Comparison of ENCODE assay signal across 23 mouse cellular contexts in the genomic region with DNA sequence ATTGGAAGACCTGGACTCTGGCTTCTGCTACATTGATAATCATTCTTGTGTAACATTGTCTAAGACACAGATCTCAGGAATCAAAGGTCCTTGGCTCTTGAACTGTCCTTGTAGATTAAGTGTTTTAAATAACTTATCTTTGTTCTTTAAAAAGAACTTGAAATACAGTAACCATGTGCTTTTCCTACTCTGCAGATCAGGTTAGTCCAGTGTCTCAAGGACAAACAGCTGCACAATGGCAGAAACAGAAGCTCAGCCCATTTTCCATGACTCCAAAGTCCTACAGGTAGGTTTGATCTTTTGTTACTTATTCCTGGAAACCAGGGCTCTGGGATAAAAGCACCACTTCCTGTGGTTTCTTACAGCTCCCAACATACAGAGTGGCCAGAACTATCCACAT.
A peak's percentile ranks its signal among the peaks of the same experiment; 100 is the strongest.
DNase-seq lines count a peak whose midpoint lies in the region; ATAC-seq and TF ChIP-seq lines count a peak whose summit lies in the region.
"Had no signal": no experiment of that assay in that cellular context is flagged by ENCODE, and none has a peak within 500 bp of the region (broad histone marks: within the 10 kb centered on the region; RNA-seq: fewer than 3 reads in every experiment).

No protein-coding gene starts in this region.

- H3K27me3 ChIP-seq in kidney, adult 2 months (replicated peaks; ENCODE audit: control insufficient read depth, insufficient read depth, low read length): no peaks in the 10 kb centered on the region
- H3K27me3 ChIP-seq in intestine, embryonic 15.5 days (replicated peaks): no peaks in the 10 kb centered on the region
- no peaks in the 10 kb centered on the region for H3K27me3 ChIP-seq in intestine, postnatal 0 days (replicated peaks; ENCODE audit: control insufficient read depth, insufficient read depth, low read length)
- H3K27me3 ChIP-seq: embryonic facial prominence, embryonic 13.5 days; embryonic facial prominence, embryonic 15.5 days; forebrain, embryonic 12.5 days had no signal

- H3K27ac ChIP-seq in kidney, adult 2 months (ENCODE audit: insufficient read depth, low read depth, low read length): no peak overlapping the region
- H3K27ac ChIP-seq in intestine, embryonic 15.5 days: no peak overlapping the region
- peak overlapping the region; percentile 35; the same call in 1 of the 2 replicates for H3K27ac ChIP-seq in intestine, postnatal 0 days (ENCODE audit: low read depth, low read length)
- H3K27ac ChIP-seq: embryonic facial prominence, embryonic 13.5 days; embryonic facial prominence, embryonic 15.5 days; forebrain, embryonic 10.5 days; forebrain, embryonic 12.5 days had no signal

- H3K4me2 ChIP-seq in intestine, embryonic 15.5 days (replicated peaks): no peak overlapping the region
- H3K4me2 ChIP-seq in intestine, postnatal 0 days (replicated peaks; ENCODE audit: low read depth): no peak overlapping the region
- H3K4me2 ChIP-seq: embryonic facial prominence, embryonic 13.5 days; embryonic facial prominence, embryonic 15.5 days; forebrain, embryonic 12.5 days had no signal

- no peaks in the 10 kb centered on the region for H3K9me3 ChIP-seq in intestine, embryonic 15.5 days
- no peaks in the 10 kb centered on the region for H3K9me3 ChIP-seq in intestine, postnatal 0 days (ENCODE audit: control insufficient read depth)
- H3K9me3 ChIP-seq: embryonic facial prominence, embryonic 13.5 days; embryonic facial prominence, embryonic 15.5 days; forebrain, embryonic 10.5 days; forebrain, embryonic 12.5 days had no signal

- peak; percentile 92 for ATAC-seq in intestine, embryonic 15.5 days
- peak; percentile 96 for ATAC-seq in intestine, postnatal 0 days
- ATAC-seq: forebrain, embryonic 14.5 days; forebrain, embryonic 16.5 days had no signal

- H3K4me1 ChIP-seq in kidney, adult 2 months (ENCODE audit: control insufficient read depth, insufficient read depth, low read length): no peaks in the 10 kb centered on the region; the same call in 1 of the 2 replicates
- no peaks in the 10 kb centered on the region for H3K4me1 ChIP-seq in intestine, embryonic 15.5 days (replicated peaks)
- H3K4me1 ChIP-seq in intestine, postnatal 0 days (replicated peaks; ENCODE audit: control insufficient read depth, insufficient read depth, low read length): no peaks in the 10 kb centered on the region
- H3K4me1 ChIP-seq: embryonic facial prominence, embryonic 13.5 days; embryonic facial prominence, embryonic 15.5 days; forebrain, embryonic 10.5 days; forebrain, embryonic 12.5 days had no signal

- no peak overlapping the region for H3K9ac ChIP-seq in intestine, embryonic 15.5 days
- H3K9ac ChIP-seq in intestine, postnatal 0 days (ENCODE audit: low read depth, low read length): no peak overlapping the region
- H3K9ac ChIP-seq: embryonic facial prominence, embryonic 13.5 days; embryonic facial prominence, embryonic 15.5 days; forebrain, embryonic 12.5 days had no signal

- H3K36me3 ChIP-seq in kidney, adult 2 months (ENCODE audit: control insufficient read depth, insufficient read depth, low read length): no peaks in the 10 kb centered on the region
- no peaks in the 10 kb centered on the region for H3K36me3 ChIP-seq in intestine, embryonic 15.5 days
- no peaks in the 10 kb centered on the region for H3K36me3 ChIP-seq in intestine, postnatal 0 days (ENCODE audit: control insufficient read depth, insufficient read depth)
- H3K36me3 ChIP-seq: embryonic facial prominence, embryonic 13.5 days; embryonic facial prominence, embryonic 15.5 days; forebrain, embryonic 10.5 days; forebrain, embryonic 12.5 days had no signal

- no peak overlapping the region for H3K4me3 ChIP-seq in kidney, adult 2 months (ENCODE audit: insufficient read depth, low read depth, low read length)
- no peak overlapping the region for H3K4me3 ChIP-seq in intestine, embryonic 15.5 days (replicated peaks)
- no peak overlapping the region for H3K4me3 ChIP-seq in intestine, postnatal 0 days (ENCODE audit: low read depth, low read length)
- H3K4me3 ChIP-seq: embryonic facial prominence, embryonic 13.5 days; embryonic facial prominence, embryonic 15.5 days; erythroblast, embryonic 14.5 days; forebrain, embryonic 10.5 days; forebrain, embryonic 12.5 days had no signal

- peak; percentile 39 for DNase-seq in kidney, adult 2 months
- no peak for DNase-seq in kidney, adult 18-20 months
- DNase-seq in ovary, adult 18-20 months (ENCODE audit: low spot score): no peak
- DNase-seq: adrenal gland, adult 2 months; adrenal gland, postnatal 10 days; adrenal gland, postnatal 25 days; B cell, adult 2 months; cerebellum, adult 11 months; cerebellum, adult 18-20 months; cerebellum, adult 8-10 months; cerebellum, adult 9-11 months; cerebellum, postnatal 14 days; cerebellum, postnatal 36 days; embryo, embryonic 11 days had no signal

- TF ChIP-seq CTCF in kidney, adult 2 months (conservative IDR thresholded peaks at IDR 0.05; ENCODE audit: insufficient read depth, insufficient read length, low read depth, low read length): no peak
- TF ChIP-seq CTCF in intestine, postnatal 0 days (IDR thresholded peaks at IDR 0.05; ENCODE audit: low read depth): no peak

- no peak for TF ChIP-seq POLR2A in kidney, adult 2 months (IDR thresholded peaks at IDR 0.05; ENCODE audit: low read depth, low read length)
